Mouse (Mus musculus): ENCODE results near the gene Klrb1.

DNA sequence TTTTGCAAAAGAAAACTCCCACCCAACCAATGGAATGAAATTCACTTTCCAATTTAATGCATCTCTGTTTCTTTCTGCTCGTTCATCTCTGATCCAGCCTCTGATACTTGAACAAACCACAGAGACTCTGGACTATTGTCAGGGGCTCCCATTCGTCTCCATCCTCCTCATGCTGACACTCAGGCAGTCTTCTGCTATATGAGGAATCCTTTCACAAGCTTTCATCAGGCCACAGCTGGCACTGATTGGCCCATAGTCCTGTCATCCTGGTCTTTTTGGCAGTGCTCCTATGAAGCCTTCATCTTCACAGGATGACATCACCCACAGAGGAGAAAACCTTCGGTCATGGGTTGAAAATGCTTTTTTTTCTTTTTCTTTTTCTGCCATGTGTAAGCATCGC lies 45.2 kb upstream of the Klrb1 start:
- TF ChIP-seq POLR2A (IDR thresholded peaks at IDR 0.05; ENCODE audit: low read depth, low read length) (no peak), CTCF (IDR thresholded peaks at IDR 0.05; ENCODE audit: borderline replicate concordance, insufficient read depth, low read length) (no peak)

Data from embryonic fibroblast, embryonic 13.5 days (primary cell).